Mouse (Mus musculus) inflammation-experienced regulatory T-cells, adult 6 months (primary cell): ENCODE results near the gene Hoxb6. TPM values are rescaled to one million over a fixed set of nuclear protein-coding genes. Genes with fewer than 3 reads are reported as not detected.
A peak's percentile ranks its signal among the peaks of the same experiment; 100 is the strongest.

Source experiments
- ATAC-seq: one replicate; pipeline ENCODE4 v1.8.0; 2017
- polyA plus RNA-seq, 3 experiments: library from polyadenylated mRNA; unstranded; fragments of 100-300 nt; shearing (Covaris generic); gene quantifications; one replicate each; pipeline ENCODE4 v1.2.1; 2017

Gene Hoxb6
- polyA plus RNA-seq, 3 experiments from 2014 or later = not detected

- ATAC-seq = peak; percentile 78
Observed at GRCm38 (mm10) chr11:96269869-96270268, 22.4 kb upstream of the Hoxb6 start.

GRCm38 (mm10) chr11:96270996-96271540 is 21.2 kb upstream of the Hoxb6 start, which contains the start of gene Hoxb9:
Hoxb9 (plus strand) TSS chr11:96271457.
- peak; percentile 46 for ATAC-seq

DNA sequence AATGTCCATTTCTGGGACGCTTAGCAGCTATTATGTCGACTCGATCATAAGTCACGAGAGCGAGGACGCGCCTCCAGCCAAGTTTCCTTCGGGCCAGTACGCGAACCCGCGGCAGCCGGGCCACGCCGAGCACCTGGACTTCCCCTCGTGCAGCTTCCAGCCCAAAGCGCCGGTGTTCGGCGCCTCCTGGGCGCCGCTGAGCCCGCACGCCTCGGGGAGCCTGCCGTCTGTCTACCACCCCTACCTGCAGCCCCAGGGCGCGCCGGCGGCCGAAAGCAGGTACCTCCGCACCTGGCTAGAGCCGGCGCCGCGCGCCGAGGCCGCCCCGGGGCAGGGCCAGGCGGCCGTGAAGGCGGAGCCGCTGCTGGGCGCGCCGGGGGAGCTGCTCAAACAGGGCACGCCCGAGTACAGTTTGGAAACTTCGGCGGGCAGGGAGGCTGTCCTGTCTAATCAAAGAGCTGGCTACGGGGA is 20.7 kb upstream of the Hoxb6 start:
- ATAC-seq = peak; percentile 23

- no peak for ATAC-seq
Observed at GRCm38 (mm10) chr11:96272024-96272921, 20.0 kb upstream of the Hoxb6 start.

DNA sequence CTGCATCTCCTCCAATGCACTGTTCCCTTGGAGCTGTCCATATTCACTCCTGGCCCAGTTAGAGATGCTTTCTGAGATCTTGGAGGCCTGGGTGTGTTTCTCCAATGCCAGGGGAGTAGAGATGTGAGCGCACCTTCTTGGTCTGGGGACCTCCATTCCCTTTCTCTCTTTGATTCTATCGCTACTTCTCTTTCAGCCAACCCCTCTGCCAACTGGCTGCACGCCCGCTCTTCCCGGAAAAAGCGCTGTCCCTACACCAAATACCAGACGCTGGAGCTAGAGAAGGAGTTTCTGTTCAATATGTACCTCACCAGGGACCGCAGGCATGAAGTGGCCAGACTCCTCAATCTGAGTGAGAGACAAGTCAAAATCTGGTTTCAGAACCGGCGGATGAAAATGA is 17.8 kb upstream of the Hoxb6 start:
- no peak for ATAC-seq

GRCm38 (mm10) chr11:96275896-96276295 is 16.4 kb upstream of the Hoxb6 start:
- ATAC-seq = no peak

DNA sequence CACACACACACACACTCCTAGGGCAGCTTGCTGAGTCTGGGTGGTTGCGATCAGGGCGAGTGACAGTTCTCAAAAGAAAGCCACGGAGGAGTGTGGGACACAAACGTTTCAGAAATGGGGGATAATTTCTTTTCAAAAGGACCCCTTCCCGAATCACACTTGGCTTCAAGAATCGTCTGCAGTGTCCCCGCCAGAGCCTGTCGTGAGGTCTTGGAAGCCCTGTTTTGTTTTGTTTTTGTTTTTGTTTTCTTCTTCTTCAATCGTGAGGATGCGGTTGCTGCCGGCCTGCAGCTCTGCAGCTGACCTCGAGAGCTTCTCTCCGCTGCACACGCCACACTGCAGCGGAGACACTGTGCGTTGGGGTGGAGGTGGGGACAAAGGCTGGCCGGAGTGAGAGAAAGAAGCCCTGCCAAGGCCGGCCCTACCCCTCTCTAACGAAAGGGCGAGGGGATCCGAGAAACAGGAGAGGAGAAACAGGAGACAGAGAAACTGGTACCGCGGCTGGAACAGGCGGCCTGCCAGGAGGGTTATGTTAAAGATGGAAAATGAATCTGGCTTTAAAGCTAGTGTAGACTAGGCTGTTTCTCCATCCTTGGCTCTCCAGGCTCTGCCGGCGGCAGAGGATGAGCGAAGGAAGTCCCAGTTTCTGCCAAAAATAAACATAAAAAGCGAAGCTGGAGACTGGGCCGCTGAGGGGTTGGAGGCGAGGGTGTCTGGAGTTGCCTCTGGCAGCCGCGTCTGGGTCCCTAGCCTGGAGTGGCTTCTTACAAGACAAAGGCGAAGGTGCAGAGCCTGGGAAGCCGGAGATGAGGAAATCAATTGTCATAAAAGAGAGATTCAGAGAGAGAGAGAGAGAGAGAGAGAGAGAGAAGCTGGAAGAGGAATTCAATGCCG is 14.9 kb upstream of the Hoxb6 start:
- ATAC-seq = no peak

GRCm38 (mm10) chr11:96278324-96278723 is 14.0 kb upstream of the Hoxb6 start:
- ATAC-seq = peak; percentile 16

GRCm38 (mm10) chr11:96278773-96279172 is 13.5 kb upstream of the Hoxb6 start:
- ATAC-seq = peak; percentile 81

GRCm38 (mm10) chr11:96279421-96280233 is 12.6 kb upstream of the Hoxb6 start:
- no peak for ATAC-seq

DNA sequence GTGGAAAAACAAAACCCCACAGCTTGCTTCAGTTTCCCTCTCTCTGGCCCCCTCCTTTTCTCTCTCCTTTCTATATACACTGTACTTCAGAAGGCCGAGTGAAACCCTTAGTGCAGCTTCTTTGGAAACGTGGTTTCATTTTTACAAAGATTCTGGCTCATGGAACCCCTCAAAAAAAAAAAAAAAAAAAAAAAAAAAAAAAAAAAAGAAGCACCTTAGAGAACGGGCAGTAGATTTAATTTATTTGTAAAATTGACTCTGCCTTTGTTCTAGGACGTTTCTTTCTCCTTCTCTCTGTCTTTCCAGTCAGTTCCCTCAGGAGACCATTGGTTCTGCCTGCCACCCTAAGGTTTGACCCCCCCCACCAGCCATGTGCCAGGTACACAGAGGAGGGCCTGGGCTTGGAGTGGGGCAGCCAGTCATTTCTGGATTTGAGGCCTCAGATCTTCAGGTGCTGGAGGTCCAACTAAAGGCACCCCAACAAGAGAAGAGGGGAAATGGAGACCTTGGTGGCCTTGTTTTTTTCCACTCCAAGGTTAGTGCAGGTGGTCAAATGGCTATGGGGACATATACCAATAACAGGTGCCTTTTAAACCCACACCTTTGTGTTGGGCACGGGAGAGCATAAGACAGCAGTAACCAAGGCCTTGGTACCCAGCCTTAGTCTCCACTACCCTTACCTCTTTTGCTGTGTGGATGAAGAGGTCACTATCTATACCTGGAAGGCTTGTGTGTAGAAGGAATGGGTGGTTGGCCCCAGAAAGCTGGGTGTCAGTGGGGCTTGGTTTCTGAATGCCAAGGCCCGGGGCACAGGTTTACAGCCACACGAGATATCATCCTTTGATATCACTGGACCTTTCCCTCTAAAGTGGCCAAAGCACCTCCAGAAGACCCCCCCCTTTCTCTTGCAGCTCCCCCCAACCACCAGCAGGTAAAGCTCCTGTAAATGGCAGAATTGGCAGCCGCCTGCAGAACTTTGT is 11.6 kb upstream of the Hoxb6 start:
- ATAC-seq = no peak

DNA sequence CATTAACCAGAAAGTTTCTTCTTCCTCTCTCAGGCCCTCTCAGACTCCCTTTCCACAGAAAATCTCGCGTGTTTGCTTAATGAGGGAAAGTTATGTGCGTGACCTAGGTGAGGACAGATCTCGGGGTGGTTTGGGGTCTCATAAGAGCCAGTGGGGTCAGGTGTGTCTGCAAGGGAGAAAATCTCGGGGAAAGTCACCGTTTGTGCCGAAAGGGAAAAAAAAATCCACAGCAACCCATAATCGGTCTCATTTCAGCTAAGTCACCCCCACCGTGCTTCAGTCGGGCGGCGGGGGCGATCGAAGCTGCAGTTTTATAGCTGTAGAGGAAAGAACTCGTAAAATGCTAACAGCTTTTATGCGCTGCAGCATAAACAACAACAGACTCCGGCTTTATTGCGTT is 10.9 kb upstream of the Hoxb6 start:
- no peak for ATAC-seq

DNA sequence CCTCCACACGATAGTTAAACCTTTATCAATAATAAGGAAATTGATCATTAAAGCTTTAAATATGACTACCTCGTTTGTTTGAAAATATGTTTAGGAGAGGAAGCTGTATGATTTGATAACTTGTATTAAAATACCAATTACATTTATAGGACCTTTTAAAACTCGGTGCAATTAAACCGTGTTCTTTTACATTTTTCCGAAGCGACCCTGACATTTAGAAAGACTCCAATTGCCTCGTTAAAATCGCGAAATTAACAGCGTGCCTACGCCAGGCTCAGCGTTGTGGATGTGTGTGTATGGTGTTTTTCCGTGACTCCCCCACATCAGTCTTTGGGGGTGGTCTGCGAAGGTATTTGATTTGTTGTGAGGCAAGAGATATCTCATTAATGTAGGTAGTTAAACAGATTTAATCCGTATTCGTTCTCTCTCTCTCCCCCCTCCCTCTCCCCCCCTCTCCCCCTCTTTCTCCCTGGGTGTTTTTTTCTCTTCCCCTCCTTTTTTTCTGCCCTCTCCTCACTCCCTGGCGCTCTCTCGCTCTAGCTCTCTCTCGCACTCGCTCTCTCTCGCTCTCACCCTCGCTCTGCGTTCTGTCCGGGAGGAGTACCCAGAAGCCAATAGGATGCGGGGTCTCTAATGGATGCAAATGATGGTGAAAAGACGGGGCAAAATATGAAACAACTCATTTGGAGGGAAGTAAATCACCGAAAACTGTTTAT is 10.3 kb upstream of the Hoxb6 start, which contains the start of gene Hoxb8:
TSS of gene Hoxb8 (plus strand) at position 51 of the 716 bp plus-strand sequence.
- ATAC-seq = no peak

- no peak for ATAC-seq
Observed at GRCm38 (mm10) chr11:96282795-96283430, 9.4 kb upstream of the Hoxb6 start.

- peak; percentile 76 for ATAC-seq
Observed at GRCm38 (mm10) chr11:96284041-96284749, 8.1 kb upstream of the Hoxb6 start.

DNA sequence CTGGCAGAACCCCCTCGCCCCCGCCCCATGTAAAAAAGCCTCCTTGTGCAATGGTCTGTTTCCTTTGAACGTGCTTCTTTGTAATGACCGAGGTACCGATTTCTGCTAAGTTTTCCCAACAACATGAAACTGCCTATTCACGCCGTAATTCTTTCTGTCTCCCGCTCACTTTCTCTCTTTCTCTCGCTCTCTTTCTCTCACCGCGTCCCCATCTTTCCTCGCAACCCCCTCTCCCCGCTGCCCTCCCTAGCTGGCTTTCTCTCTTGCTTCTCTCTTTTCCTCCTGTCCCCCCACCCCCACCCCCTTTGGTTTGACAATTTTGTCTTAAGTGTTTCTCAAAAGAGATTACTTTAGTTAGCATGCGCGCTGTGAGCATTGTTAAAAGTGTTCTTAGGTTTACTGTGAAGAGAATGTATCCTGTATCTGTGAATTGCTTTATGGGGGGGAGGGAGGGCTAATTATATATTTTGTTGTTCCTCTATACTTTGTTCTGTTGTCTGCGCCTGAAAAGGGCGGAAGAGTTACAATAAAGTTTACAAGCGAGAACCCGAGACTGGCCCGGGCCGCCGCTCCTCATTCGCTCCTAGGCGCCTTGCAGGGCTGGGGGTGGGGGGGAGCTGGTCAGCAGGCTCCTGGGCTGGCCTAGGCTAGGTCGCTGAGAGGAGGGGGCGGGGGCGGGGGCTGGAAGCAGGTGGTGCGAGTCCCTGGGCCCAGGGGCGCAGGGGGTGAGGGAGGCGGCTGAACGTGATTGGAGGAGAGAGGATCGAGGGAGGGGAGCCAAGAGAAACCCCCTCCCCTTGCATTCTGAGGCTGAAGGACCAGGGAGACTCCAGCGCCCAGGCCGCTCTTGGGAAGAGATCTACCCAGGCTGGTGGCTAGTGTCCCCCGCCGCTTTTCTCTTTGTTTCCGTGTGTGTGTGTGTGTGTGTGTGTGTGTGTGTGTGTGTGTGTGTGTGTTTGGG is 7.2 kb upstream of the Hoxb6 start:
- peak; percentile 24 for ATAC-seq
